Mouse (Mus musculus): Measurements from ENCODE around the gene Shisa9.

DNA sequence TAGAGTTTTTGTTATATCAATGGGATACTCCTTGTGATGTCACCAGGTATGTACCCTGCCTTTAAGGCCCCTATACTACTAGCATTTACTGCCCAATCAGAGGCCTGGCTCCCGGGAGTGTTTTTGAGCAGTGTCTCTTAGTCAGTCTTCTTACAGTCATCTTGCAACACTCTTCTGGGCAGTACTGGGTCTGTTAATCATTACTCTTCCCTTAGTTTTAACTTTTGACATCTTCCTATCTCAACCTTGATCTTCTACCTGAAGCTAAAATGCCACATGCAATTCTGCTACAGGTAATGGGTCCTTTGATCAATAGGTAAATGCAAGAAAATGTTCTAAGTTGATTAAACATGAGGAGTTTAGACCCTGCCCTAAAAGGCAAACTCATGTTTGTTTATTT is 225.4 kb downstream of the Shisa9 start:
- TF ChIP-seq CTCF (IDR thresholded peaks at IDR 0.05; ENCODE audit: control insufficient read depth, insufficient read depth, insufficient replicate concordance, low read depth, low read length) (no peak), POLR2A (IDR thresholded peaks at IDR 0.05; ENCODE audit: control insufficient read depth, low read depth, low read length) (no peak)

Measured in testis, adult 2 months (tissue).